Mouse (Mus musculus) embryonic facial prominence, embryonic 12.5 days (tissue): Measurements from ENCODE around the gene Setd6. TPM values are rescaled to one million over a fixed set of nuclear protein-coding genes. Genes with fewer than 3 reads are reported as not detected.
A peak's percentile ranks its signal among the peaks of the same experiment; 100 is the strongest.

ENCODE experiments used
- ATAC-seq: fragments of 200-750 bp; cut with Nextera tagmentation; 2 replicates; pipeline ENCODE4 v1.8.0; 2017; ENCODE audit not compliant: insufficient number of reproducible peaks, insufficient read depth, low FRiP score, low TSS enrichment
- H3K27ac ChIP-seq: fragments of 300-500 bp; sonication (generic); 2 replicates; pipeline ENCODE4 v1.5.1; 2016; ENCODE audit warnings: mild to moderate bottlenecking
- H3K27me3 ChIP-seq: fragments of 300-500 bp; sonication (generic); 2 replicates; pipeline ENCODE4 v1.6.1; 2016; ENCODE audit warnings: mild to moderate bottlenecking, moderate library complexity
- H3K36me3 ChIP-seq: fragments of 300-500 bp; sonication (generic); 2 replicates; pipeline ENCODE4 v1.6.1; 2016; ENCODE audit warnings: mild to moderate bottlenecking
- H3K4me1 ChIP-seq: fragments of 300-500 bp; sonication (generic); 2 replicates; pipeline ENCODE4 v1.6.1; 2016
- H3K4me2 ChIP-seq: fragments of 300-500 bp; sonication (generic); replicated peaks from 2 replicates; pipeline ENCODE4 v1.6.1; 2016; ENCODE audit warnings: mild to moderate bottlenecking, moderate library complexity
- H3K4me3 ChIP-seq: fragments of 300-500 bp; sonication (generic); 2 replicates; pipeline ENCODE4 v1.5.1; 2016; ENCODE audit warnings: mild to moderate bottlenecking
- H3K9ac ChIP-seq: fragments of 300-500 bp; sonication (generic); 2 replicates; pipeline ENCODE4 v1.6.1; 2016; ENCODE audit warnings: mild to moderate bottlenecking, moderate library complexity
- H3K9me3 ChIP-seq: fragments of 300-500 bp; sonication (generic); 2 replicates; pipeline ENCODE4 v1.6.1; 2016; ENCODE audit warnings: mild to moderate bottlenecking, moderate library complexity
- WGBS: fragments of 180-500 bp; shearing (Covaris S2); methylation state at CpG from one replicate; pipeline ENCODE4 v1.1.7; 2016; 5-methylcytosine and 5-hydroxymethylcytosine counted together
- polyA plus RNA-seq: library from polyadenylated mRNA; unstranded; fragments of >200 nt; fragmentation: Nextera tagmentation; extraction: Ambion mirVana; gene quantifications from 2 replicates; pipeline ENCODE4 v1.2.1, GENCODE M21; 2016

Setd6 gene
- polyA plus RNA-seq, 1 experiment from 2014 or later, result 21.4 TPM

- Histone ChIP-seq H3K9ac (no peak overlapping the region), H3K27ac (no peak overlapping the region), H3K4me3 (no peak overlapping the region), H3K27me3 (no peaks in the 10 kb centered on the region), H3K36me3 (peaks cover 14% of the 10 kb centered on the region), H3K9me3 (no peaks in the 10 kb centered on the region), H3K4me1 (peaks cover 15% of the 10 kb centered on the region), H3K4me2 (no peak overlapping the region)
- WGBS, result 77% methylated on average over 19 of the region's 19 CpGs
- no peak; the same call in 1 of the 2 replicates for ATAC-seq
Observed at GRCm38 (mm10) chr8:95713100-95714010, 2.3 kb upstream of the Setd6 start.

- no peak overlapping the region for H3K4me3 ChIP-seq
- H3K27me3 ChIP-seq, result no peaks in the 10 kb centered on the region
- H3K36me3 ChIP-seq, result peaks cover 24% of the 10 kb centered on the region
- 90% methylated on average over 4 of the region's 4 CpGs for WGBS
- no peak overlapping the region for H3K27ac ChIP-seq
- peaks cover 15% of the 10 kb centered on the region for H3K4me1 ChIP-seq
- no peak overlapping the region for H3K4me2 ChIP-seq
- H3K9ac ChIP-seq, result no peak overlapping the region
- ATAC-seq, result no peak
- no peaks in the 10 kb centered on the region for H3K9me3 ChIP-seq
Observed at GRCm38 (mm10) chr8:95714367-95714766, 1.3 kb upstream of the Setd6 start.

- ATAC-seq, result no peak
- H3K9me3 ChIP-seq, result no peaks in the 10 kb centered on the region
- 84% methylated on average over 6 of the region's 6 CpGs for WGBS
- no peaks in the 10 kb centered on the region for H3K27me3 ChIP-seq
- H3K4me3 ChIP-seq, result peak overlapping the region; percentile 75; the same call in 1 of the 2 replicates
- peak overlapping the region; percentile 91 for H3K4me2 ChIP-seq
- H3K27ac ChIP-seq, result no peak overlapping the region
- 0 out of 2 replicates have a peak overlapping the region, but pooled peaks have one; percentile 84 for H3K9ac ChIP-seq
- H3K36me3 ChIP-seq, result peaks cover 29% of the 10 kb centered on the region
- H3K4me1 ChIP-seq, result peaks cover 15% of the 10 kb centered on the region
Observed at GRCm38 (mm10) chr8:95714837-95715413, 756 bp upstream of the Setd6 start.

- ATAC-seq, result no peak
- Histone ChIP-seq H3K9me3 (no peaks in the 10 kb centered on the region), H3K27ac (peak overlapping the region; percentile 70), H3K36me3 (peaks cover 44% of the 10 kb centered on the region), H3K27me3 (no peaks in the 10 kb centered on the region), H3K4me1 (peaks cover 15% of the 10 kb centered on the region), H3K4me3 (peak overlapping the region; percentile 75), H3K9ac (peak overlapping the region; percentile 84), H3K4me2 (peak overlapping the region; percentile 91)
- 19% methylated on average over 21 of the region's 21 CpGs for WGBS
Observed at GRCm38 (mm10) chr8:95716546-95717335, 1.1 kb downstream of the Setd6 start.

GRCm38 (mm10) chr8:95727625-95728024 is 11.9 kb downstream of the Setd6 start:
- H3K4me3 ChIP-seq, result no peak overlapping the region
- H3K36me3 ChIP-seq, result peaks cover 84% of the 10 kb centered on the region
- no peaks in the 10 kb centered on the region for H3K27me3 ChIP-seq
- no peaks in the 10 kb centered on the region for H3K4me1 ChIP-seq
- no peak overlapping the region for H3K9ac ChIP-seq
- no peak for ATAC-seq
- 81% methylated on average over 4 of the region's 4 CpGs for WGBS
- no peaks in the 10 kb centered on the region for H3K9me3 ChIP-seq
- H3K4me2 ChIP-seq, result no peak overlapping the region
- no peak overlapping the region for H3K27ac ChIP-seq

- Histone ChIP-seq H3K27ac (no peak overlapping the region), H3K4me3 (no peak overlapping the region), H3K27me3 (no peaks in the 10 kb centered on the region), H3K4me1 (no peaks in the 10 kb centered on the region), H3K36me3 (peaks cover 87% of the 10 kb centered on the region), H3K9ac (no peak overlapping the region), H3K9me3 (no peaks in the 10 kb centered on the region), H3K4me2 (no peak overlapping the region)
- no peak for ATAC-seq
- 86% methylated on average over 7 of the region's 7 CpGs for WGBS
Observed at GRCm38 (mm10) chr8:95738596-95738995, 22.9 kb downstream of the Setd6 start.

- WGBS, result 94% methylated on average over 7 of the region's 7 CpGs
- H3K27ac ChIP-seq, result no peak overlapping the region
- H3K27me3 ChIP-seq, result no peaks in the 10 kb centered on the region
- no peaks in the 10 kb centered on the region for H3K9me3 ChIP-seq
- no peak overlapping the region for H3K4me3 ChIP-seq
- no peaks in the 10 kb centered on the region for H3K4me1 ChIP-seq
- no peak for ATAC-seq
- peaks cover 92% of the 10 kb centered on the region for H3K36me3 ChIP-seq
- no peak overlapping the region for H3K9ac ChIP-seq
- no peak overlapping the region for H3K4me2 ChIP-seq
Observed at GRCm38 (mm10) chr8:95741732-95742131, 26.1 kb downstream of the Setd6 start.

GRCm38 (mm10) chr8:95748028-95748427 is 32.3 kb downstream of the Setd6 start:
- Histone ChIP-seq H3K4me2 (no peak overlapping the region), H3K4me3 (no peak overlapping the region), H3K27me3 (no peaks in the 10 kb centered on the region), H3K36me3 (peaks cover 84% of the 10 kb centered on the region), H3K27ac (no peak overlapping the region), H3K9me3 (no peaks in the 10 kb centered on the region), H3K9ac (no peak overlapping the region), H3K4me1 (no peaks in the 10 kb centered on the region)
- no peak for ATAC-seq
- 92% methylated on average over 4 of the region's 4 CpGs for WGBS

GRCm38 (mm10) chr8:95751924-95752323 is 36.2 kb downstream of the Setd6 start:
- 96% methylated on average over 1 of the region's 1 CpGs for WGBS
- Histone ChIP-seq H3K9ac (no peak overlapping the region), H3K36me3 (peaks cover 77% of the 10 kb centered on the region), H3K4me2 (no peak overlapping the region), H3K27ac (no peak overlapping the region), H3K9me3 (no peaks in the 10 kb centered on the region), H3K4me1 (no peaks in the 10 kb centered on the region), H3K27me3 (no peaks in the 10 kb centered on the region), H3K4me3 (no peak overlapping the region)
- ATAC-seq, result no peak

GRCm38 (mm10) chr8:95760323-95760722 is 44.6 kb downstream of the Setd6 start:
- no peaks in the 10 kb centered on the region for H3K9me3 ChIP-seq
- WGBS, result 93% methylated on average over 6 of the region's 6 CpGs
- H3K27me3 ChIP-seq, result no peaks in the 10 kb centered on the region
- peaks cover 73% of the 10 kb centered on the region for H3K36me3 ChIP-seq
- no peak overlapping the region for H3K9ac ChIP-seq
- H3K4me1 ChIP-seq, result no peaks in the 10 kb centered on the region
- no peak for ATAC-seq
- H3K4me3 ChIP-seq, result no peak overlapping the region
- H3K4me2 ChIP-seq, result no peak overlapping the region
- H3K27ac ChIP-seq, result no peak overlapping the region

- Histone ChIP-seq H3K36me3 (peaks cover 84% of the 10 kb centered on the region), H3K27ac (no peak overlapping the region), H3K9me3 (no peaks in the 10 kb centered on the region), H3K4me1 (no peaks in the 10 kb centered on the region), H3K9ac (no peak overlapping the region), H3K27me3 (no peaks in the 10 kb centered on the region), H3K4me2 (no peak overlapping the region), H3K4me3 (no peak overlapping the region)
- no peak for ATAC-seq
- WGBS, result 92% methylated on average over 1 of the region's 1 CpGs
Observed at GRCm38 (mm10) chr8:95764133-95764532, 48.5 kb downstream of the Setd6 start.
